Mouse (Mus musculus): ENCODE measurements at regions not wholly inside any gene's neighbourhood (a gene's known extent, or its start where the extent isn't known, plus 50 kb on each side); places are given as distances from the start of the nearest gene placed in this dataset.

DNA sequence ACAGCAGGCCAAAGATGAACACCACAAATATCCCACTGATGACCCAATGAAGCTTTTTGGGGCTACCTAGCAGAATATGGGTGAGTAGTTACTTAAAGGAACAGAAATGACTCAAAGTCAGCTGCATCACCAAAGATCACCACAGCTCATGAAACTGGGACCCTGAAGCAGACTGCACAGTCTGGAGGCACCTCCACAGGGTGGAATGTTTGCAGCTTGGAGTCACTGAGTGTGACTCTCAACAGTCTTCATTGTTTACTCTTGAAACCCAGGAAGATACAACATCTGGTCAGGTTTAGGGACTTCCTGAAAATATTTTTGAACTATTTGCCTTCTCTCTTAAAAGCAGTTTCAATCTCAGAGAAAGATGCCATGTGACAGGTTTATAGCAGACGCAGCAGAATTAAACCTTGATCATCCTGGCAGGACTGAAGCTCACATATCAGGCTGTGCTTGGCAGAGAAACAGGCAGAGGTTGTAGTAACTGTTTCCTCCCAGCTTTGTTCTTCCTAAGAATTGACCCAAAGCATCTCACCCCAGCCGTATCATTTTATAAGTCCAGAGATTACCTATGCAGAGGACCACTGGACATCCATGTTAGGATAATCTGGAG, 944.1 kb upstream of the Adgrl4 start:
- Histone ChIP-seq H3K9ac (ENCODE audit: low read depth, low read length) (no peak overlapping the region), H3K27ac (no peak overlapping the region), H3K4me1 (ENCODE audit: control insufficient read depth, insufficient read depth, low read length) (no peaks in the 10 kb centered on the region), H3K4me3 (no peak overlapping the region), H3K27me3 (ENCODE audit: control insufficient read depth, insufficient read depth, low read length) (no peaks in the 10 kb centered on the region), H3K36me3 (ENCODE audit: control insufficient read depth, insufficient read depth, low read length) (no peaks in the 10 kb centered on the region), H3K79me2 (replicated peaks; ENCODE audit: control insufficient read depth, insufficient read depth, low read length) (no peaks in the 10 kb centered on the region)
- no peak for DNase-seq
- WGBS: 68% methylated on average over 2 of the region's 2 CpGs
- intact Hi-C loops (cut with DNase I): no loop called here
- no peak for TF ChIP-seq POLR2A (IDR thresholded peaks at IDR 0.05; ENCODE audit: insufficient read depth, low read depth, low read length)
- TF ChIP-seq CTCF (IDR thresholded peaks at IDR 0.05): no peak
- no peak for TF ChIP-seq EP300 (IDR thresholded peaks at IDR 0.05; ENCODE audit: insufficient read depth, low read depth, low read length)

DNA sequence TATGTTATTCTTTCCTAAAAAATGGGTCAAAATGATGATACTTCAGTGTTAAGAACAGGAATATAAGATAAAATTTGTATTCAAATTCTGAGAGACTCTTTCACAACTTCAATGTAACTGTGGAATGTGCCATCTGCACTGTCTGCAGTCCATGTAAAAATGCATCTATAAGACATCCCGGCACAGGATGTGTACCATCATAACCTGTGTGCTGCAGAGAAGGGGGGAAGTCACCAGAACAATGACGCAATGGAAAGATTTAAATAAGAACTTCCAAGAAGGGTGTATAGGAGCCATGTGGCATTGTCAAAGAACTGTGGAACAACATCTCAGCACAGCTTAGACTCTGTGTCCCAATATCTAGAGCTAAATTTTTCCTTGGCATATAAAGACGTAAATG, 906.7 kb upstream of the Adgrl4 start:
- Histone ChIP-seq H3K79me2 (replicated peaks; ENCODE audit: control insufficient read depth, insufficient read depth, low read length) (no peaks in the 10 kb centered on the region), H3K9ac (ENCODE audit: low read depth, low read length) (no peak overlapping the region), H3K27me3 (ENCODE audit: control insufficient read depth, insufficient read depth, low read length) (no peaks in the 10 kb centered on the region), H3K4me1 (ENCODE audit: control insufficient read depth, insufficient read depth, low read length) (no peaks in the 10 kb centered on the region), H3K36me3 (ENCODE audit: control insufficient read depth, insufficient read depth, low read length) (no peaks in the 10 kb centered on the region), H3K27ac (no peak overlapping the region), H3K4me3 (no peak overlapping the region)
- intact Hi-C loops (cut with DNase I): no loop called here
- 68% methylated on average over 3 of the region's 3 CpGs for WGBS
- no peak for DNase-seq
- no peak for TF ChIP-seq POLR2A (IDR thresholded peaks at IDR 0.05; ENCODE audit: insufficient read depth, low read depth, low read length)
- TF ChIP-seq EP300 (IDR thresholded peaks at IDR 0.05; ENCODE audit: insufficient read depth, low read depth, low read length): no peak
- TF ChIP-seq CTCF (IDR thresholded peaks at IDR 0.05): no peak

DNA sequence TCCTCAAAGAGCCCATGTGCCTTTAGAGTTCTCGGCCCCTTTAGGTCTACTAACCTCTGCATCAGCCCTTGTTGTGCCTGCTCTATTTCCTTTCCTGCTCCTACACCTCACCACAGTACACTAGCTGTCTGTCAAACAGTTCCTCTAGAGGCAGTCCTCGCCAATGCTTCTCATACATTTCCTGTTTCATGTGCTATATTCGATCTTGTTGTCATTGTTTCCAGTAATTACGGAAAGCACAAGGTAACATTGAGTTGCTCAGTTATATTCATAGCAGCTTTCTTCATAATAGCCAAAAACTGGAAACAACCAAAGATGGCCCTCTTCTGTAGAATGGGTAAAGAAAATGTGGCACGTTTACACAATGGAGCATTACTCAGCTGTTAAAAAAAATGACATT, 894.6 kb upstream of the Adgrl4 start:
- 64% methylated on average over 5 of the region's 5 CpGs for WGBS
- DNase-seq: no peak
- Histone ChIP-seq H3K27me3 (ENCODE audit: control insufficient read depth, insufficient read depth, low read length) (no peaks in the 10 kb centered on the region), H3K9ac (ENCODE audit: low read depth, low read length) (no peak overlapping the region), H3K79me2 (replicated peaks; ENCODE audit: control insufficient read depth, insufficient read depth, low read length) (no peaks in the 10 kb centered on the region), H3K4me1 (ENCODE audit: control insufficient read depth, insufficient read depth, low read length) (no peaks in the 10 kb centered on the region), H3K27ac (no peak overlapping the region), H3K36me3 (ENCODE audit: control insufficient read depth, insufficient read depth, low read length) (no peaks in the 10 kb centered on the region), H3K4me3 (no peak overlapping the region)
- TF ChIP-seq EP300 (IDR thresholded peaks at IDR 0.05; ENCODE audit: insufficient read depth, low read depth, low read length): no peak
- TF ChIP-seq CTCF (IDR thresholded peaks at IDR 0.05): no peak
- TF ChIP-seq POLR2A (IDR thresholded peaks at IDR 0.05; ENCODE audit: insufficient read depth, low read depth, low read length): no peak
- intact Hi-C loops (cut with DNase I): no loop called here

DNA sequence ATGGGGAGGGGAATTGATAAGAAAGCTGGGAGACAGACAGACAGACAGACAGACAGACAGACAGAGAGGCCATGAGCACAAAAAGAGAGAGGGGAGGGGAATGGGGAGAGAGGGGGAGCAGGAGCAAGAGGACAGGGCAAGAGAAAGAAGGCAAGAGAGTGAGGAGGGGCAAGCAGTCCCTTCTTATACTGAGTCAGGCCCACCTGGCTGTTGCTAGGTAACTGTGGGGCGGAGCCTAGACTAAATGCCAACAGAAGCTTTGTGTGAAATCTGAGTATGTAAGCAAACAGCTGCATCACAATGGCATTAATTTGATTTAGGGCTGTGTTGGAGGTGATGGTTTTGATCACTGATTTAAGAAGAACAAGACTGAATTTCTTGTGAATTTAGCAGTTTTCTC, 849.2 kb upstream of the Adgrl4 start:
- WGBS: 57% methylated on average over 1 of the region's 1 CpGs
- Histone ChIP-seq H3K36me3 (ENCODE audit: control insufficient read depth, insufficient read depth, low read length) (no peaks in the 10 kb centered on the region), H3K4me3 (no peak overlapping the region), H3K27me3 (ENCODE audit: control insufficient read depth, insufficient read depth, low read length) (no peaks in the 10 kb centered on the region), H3K27ac (no peak overlapping the region), H3K9ac (ENCODE audit: low read depth, low read length) (no peak overlapping the region), H3K4me1 (ENCODE audit: control insufficient read depth, insufficient read depth, low read length) (no peaks in the 10 kb centered on the region), H3K79me2 (replicated peaks; ENCODE audit: control insufficient read depth, insufficient read depth, low read length) (no peaks in the 10 kb centered on the region)
- TF ChIP-seq POLR2A (IDR thresholded peaks at IDR 0.05; ENCODE audit: insufficient read depth, low read depth, low read length) (no peak), CTCF (IDR thresholded peaks at IDR 0.05) (no peak), EP300 (IDR thresholded peaks at IDR 0.05; ENCODE audit: insufficient read depth, low read depth, low read length) (no peak)
- DNase-seq: no peak
- intact Hi-C loops (cut with DNase I): no loop called here

DNA sequence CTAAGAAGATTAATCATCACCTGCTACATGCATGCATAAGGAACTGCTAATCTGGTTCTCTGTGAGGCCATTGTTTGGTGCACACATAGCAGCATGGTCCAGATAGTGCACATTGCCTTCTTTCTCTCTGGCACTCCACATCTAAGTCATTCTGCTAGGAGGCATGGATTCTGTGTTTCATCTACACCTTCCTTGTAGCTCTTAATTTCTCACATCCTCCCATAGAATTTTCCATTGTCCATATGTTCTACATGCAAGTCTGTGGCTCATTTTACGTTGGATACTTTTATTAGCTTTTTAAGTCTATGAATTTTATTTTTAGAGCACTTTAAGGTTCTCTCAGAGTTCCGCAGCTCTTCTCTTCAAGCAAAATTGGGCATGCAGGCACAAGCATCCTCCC, 846.7 kb upstream of the Adgrl4 start:
- H3K4me3 ChIP-seq: no peak overlapping the region
- H3K27me3 ChIP-seq (ENCODE audit: control insufficient read depth, insufficient read depth, low read length): no peaks in the 10 kb centered on the region
- 82% methylated on average over 2 of the region's 2 CpGs for WGBS
- H3K79me2 ChIP-seq (replicated peaks; ENCODE audit: control insufficient read depth, insufficient read depth, low read length): no peaks in the 10 kb centered on the region
- DNase-seq: no peak
- TF ChIP-seq POLR2A (IDR thresholded peaks at IDR 0.05; ENCODE audit: insufficient read depth, low read depth, low read length): no peak
- no peak for TF ChIP-seq EP300 (IDR thresholded peaks at IDR 0.05; ENCODE audit: insufficient read depth, low read depth, low read length)
- no peak for TF ChIP-seq CTCF (IDR thresholded peaks at IDR 0.05)
- H3K9ac ChIP-seq (ENCODE audit: low read depth, low read length): no peak overlapping the region
- intact Hi-C loops (cut with DNase I): no loop called here
- H3K27ac ChIP-seq: no peak overlapping the region
- no peaks in the 10 kb centered on the region for H3K4me1 ChIP-seq (ENCODE audit: control insufficient read depth, insufficient read depth, low read length)
- H3K36me3 ChIP-seq (ENCODE audit: control insufficient read depth, insufficient read depth, low read length): no peaks in the 10 kb centered on the region

DNA sequence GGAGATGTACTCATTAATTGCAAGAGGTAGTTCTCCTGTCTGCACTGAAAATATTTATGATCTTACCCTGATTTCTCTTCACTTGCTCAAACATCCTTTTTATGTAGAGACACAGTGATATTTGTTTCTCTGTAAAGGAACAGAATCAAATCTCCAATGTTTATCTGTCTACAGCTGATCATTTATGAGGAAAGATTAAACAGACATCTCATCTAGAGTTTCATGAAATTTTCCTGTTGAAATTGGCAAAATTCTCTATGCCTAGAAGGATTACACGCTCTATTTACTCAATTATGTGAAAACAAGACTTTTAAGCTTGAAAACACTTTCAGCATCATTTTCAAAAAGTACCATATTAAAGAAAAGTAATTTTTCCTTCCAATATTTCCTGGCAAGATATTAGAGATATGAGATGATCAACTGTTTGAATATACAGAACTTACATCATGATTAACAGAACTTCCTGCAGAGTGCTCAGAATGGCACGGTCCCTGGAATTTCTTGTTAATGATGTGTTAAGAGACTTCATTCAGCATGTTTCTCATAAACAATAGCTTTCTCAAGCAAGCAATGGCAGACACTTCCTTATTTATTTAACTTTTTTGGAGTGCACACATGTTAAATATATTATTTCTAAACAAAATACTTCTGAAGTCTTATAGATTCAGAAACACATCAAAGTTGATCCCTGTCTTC, 834.1 kb upstream of the Adgrl4 start:
- no peaks in the 10 kb centered on the region for H3K36me3 ChIP-seq (ENCODE audit: control insufficient read depth, insufficient read depth, low read length)
- H3K9ac ChIP-seq (ENCODE audit: low read depth, low read length): no peak overlapping the region
- H3K27ac ChIP-seq: no peak overlapping the region
- no peaks in the 10 kb centered on the region for H3K27me3 ChIP-seq (ENCODE audit: control insufficient read depth, insufficient read depth, low read length)
- H3K4me1 ChIP-seq (ENCODE audit: control insufficient read depth, insufficient read depth, low read length): no peaks in the 10 kb centered on the region
- no peak for DNase-seq
- intact Hi-C loops (cut with DNase I): no loop called here
- no peak overlapping the region for H3K4me3 ChIP-seq
- WGBS: 68% methylated on average over 2 of the region's 2 CpGs
- no peak for TF ChIP-seq CTCF (IDR thresholded peaks at IDR 0.05)
- H3K79me2 ChIP-seq (replicated peaks; ENCODE audit: control insufficient read depth, insufficient read depth, low read length): no peaks in the 10 kb centered on the region
